Mouse (Mus musculus): ENCODE measurements around the gene Ly6c2. TPM values are rescaled to one million over a fixed set of nuclear protein-coding genes. Genes with fewer than 3 reads are reported as not detected.

The Ly6c2 gene
- polyA plus RNA-seq, 1 experiment from 2014 or later: 0.38 TPM

Other genes with a start within 250 kb of the Ly6c2 start
- gene 2010109I03Rik, start 214.9 kb downstream of the Ly6c2 start, polyA plus RNA-seq (2014; fragmentation: Nextera tagmentation; extraction: Ambion mirVana): not detected in 2 replicates
- gene Ly6i, start 128.5 kb downstream of the Ly6c2 start, polyA plus RNA-seq (2014; fragmentation: Nextera tagmentation; extraction: Ambion mirVana): not detected in 2 replicates
- gene Ly6a, start 113.9 kb downstream of the Ly6c2 start, polyA plus RNA-seq (2014; fragmentation: Nextera tagmentation; extraction: Ambion mirVana): 244 and 305 TPM in 2 replicates
- gene Ly6c1, start 63.1 kb downstream of the Ly6c2 start, polyA plus RNA-seq (2014; fragmentation: Nextera tagmentation; extraction: Ambion mirVana): 7.0 and 8.7 TPM in 2 replicates
- 0.46 and 0.56 TPM in 2 replicates for gene Ly6g, start 43.3 kb upstream of the Ly6c2 start, polyA plus RNA-seq (2014; fragmentation: Nextera tagmentation; extraction: Ambion mirVana)
- gene BC025446, start 104.4 kb upstream of the Ly6c2 start, polyA plus RNA-seq (2014; fragmentation: Nextera tagmentation; extraction: Ambion mirVana): 8.5 and 9.6 TPM in 2 replicates
- gene Ly6f, start 156.5 kb upstream of the Ly6c2 start, polyA plus RNA-seq (2014; fragmentation: Nextera tagmentation; extraction: Ambion mirVana): 0.33 TPM in 1 of 2 replicates, not detected in the other